Mouse (Mus musculus) cerebellum, adult 2 months (tissue): ENCODE measurements around the gene Pcdh11x.

Source experiments
- CTCF ChIP-seq: fragments of 200-500 bp; IDR thresholded peaks from 2 replicates; pipeline ENCODE4 v1.5.1; 2011; ENCODE audit warnings: low read depth, mild to moderate bottlenecking, control low read depth, low read length, moderate library complexity, borderline replicate concordance; ENCODE audit not compliant: insufficient read depth
- POLR2A ChIP-seq: fragments of 200-500 bp; IDR thresholded peaks from 2 replicates; pipeline ENCODE4 v1.6.1; 2011; ENCODE audit warnings: low read length, control low read depth, borderline replicate concordance; ENCODE audit not compliant: insufficient read depth

- TF ChIP-seq CTCF (no peak), POLR2A (no peak)
Measured at GRCm38 (mm10) chrX:120301469-120302175, 11.6 kb downstream of the Pcdh11x start.
